Mouse (Mus musculus) C2C12 (cell line): ENCODE data around the gene Bloc1s3.
"Not testable (repeated sequence)": the region's sequence is repeated elsewhere in the genome, so short reads cannot be mapped to it uniquely, and the experiment has no call there.

Experiments used
- CEBPB ChIP-seq: IDR thresholded peaks from one replicate; pipeline ENCODE4 v1.6.1; 2011; ENCODE audit warnings: low read depth, mild to moderate bottlenecking, control low read depth, moderate library complexity
- CTCF ChIP-seq: IDR thresholded peaks from one replicate; pipeline ENCODE4 v1.5.1; 2011; ENCODE audit not compliant: control insufficient read depth, insufficient read depth, insufficient read length
- FOSL1 ChIP-seq: IDR thresholded peaks from one replicate; pipeline ENCODE4 v1.8.0; 2011; ENCODE audit warnings: mild to moderate bottlenecking, low read length; ENCODE audit not compliant: poor library complexity, insufficient read depth, severe bottlenecking
- MAX ChIP-seq: IDR thresholded peaks from one replicate; pipeline ENCODE4 v1.6.1; 2011; ENCODE audit warnings: mild to moderate bottlenecking, control low read depth
- MYOG ChIP-seq: IDR thresholded peaks from one replicate; pipeline ENCODE4 v1.6.1; 2011; ENCODE audit not compliant: control insufficient read depth, insufficient read length; ENCODE audit errors: extremely low read depth
- USF1 ChIP-seq: IDR thresholded peaks from one replicate; pipeline ENCODE4 v1.6.1; 2011; ENCODE audit warnings: low read depth, mild to moderate bottlenecking, control low read depth, moderate library complexity

- not testable (repeated sequence) for TF ChIP-seq CTCF, USF1, MAX, CEBPB, MYOG, FOSL1
Observed at GRCm38 (mm10) chr7:19511934-19512333, 3.8 kb upstream of the Bloc1s3 start.
